Mouse (Mus musculus): ENCODE results near the gene Cdc34.
"Not testable (repeated sequence)": the region's sequence is repeated elsewhere in the genome, so short reads cannot be mapped to it uniquely, and the experiment has no call there.

The Cdc34 gene

DNA sequence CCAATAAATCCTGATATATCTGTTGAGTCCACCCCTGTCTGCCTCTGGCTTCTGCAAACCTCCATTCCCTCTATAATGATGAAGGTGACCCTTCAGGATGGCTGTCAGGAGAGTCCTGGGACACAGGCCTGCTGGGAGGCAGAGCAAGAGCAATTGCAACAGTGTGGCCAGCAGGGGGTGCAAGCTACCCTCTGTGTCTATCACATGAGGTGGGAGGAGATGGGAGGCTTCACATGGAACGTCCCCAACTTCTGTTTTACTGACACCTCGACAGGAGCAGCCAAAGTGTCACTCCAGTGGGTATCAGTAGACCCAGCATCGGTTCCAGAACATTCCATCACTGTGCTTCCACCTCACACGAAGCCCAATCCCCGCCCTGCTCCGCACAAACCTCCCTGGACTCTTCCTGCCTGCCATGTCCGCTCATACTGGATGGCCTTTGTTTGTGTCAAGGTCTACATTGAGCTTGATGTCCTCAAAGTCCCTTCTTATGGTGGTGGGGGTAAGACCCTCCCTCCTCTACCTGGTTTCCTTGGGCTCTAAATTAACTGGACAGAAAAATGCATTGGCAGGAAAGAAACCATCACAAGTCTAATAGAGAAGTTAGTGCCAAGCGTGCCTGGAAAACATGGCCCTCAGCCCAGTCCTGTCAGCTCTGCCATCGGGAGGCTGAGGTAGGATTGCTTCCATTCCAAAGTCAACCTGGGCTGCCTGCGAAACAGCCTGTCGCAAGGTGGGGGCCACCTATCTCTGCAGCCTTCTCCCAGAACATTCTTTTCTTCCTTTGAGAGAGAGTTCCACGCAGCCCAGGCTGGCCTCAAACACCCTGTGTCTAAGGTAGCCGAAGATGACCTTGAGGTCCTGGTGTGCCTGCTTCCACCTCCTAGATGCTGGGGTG lies 13.5 kb downstream of the Cdc34 start:
- DNase-seq (ENCODE audit: low read depth, low spot score), result peak; percentile 48

DNA sequence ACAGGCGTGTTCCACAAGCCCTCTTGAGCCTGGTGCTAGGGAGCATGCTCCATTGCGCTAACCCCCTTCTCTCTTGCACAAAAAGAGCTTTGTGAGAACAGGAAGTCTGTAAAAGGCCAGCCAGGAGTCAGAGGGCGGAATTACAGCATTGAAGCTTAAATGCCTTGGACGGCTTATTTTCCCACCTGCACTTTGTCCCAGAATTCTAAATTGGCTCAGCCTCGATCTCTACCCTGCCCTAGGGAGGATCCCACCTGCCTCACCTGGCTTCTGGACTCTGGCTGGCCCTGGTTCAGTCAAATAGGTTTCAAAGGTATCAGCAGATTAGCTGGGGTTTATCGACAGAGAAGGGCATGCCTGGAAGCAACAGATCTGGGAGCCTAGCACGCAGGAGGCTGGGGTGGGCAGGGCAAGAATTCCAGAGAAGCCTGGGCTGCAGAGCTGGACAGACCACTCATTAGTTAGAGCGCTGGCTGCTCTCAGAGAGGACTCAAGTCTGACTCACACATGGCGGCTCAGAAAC lies 14.2 kb downstream of the Cdc34 start:
- no peak for DNase-seq (ENCODE audit: low read depth, low spot score)

- DNase-seq (ENCODE audit: low read depth, low spot score), result no peak
These were observed 15.9 kb downstream of the Cdc34 start for GRCm38 (mm10) chr10:79697916-79698315.

- DNase-seq (ENCODE audit: low read depth, low spot score), result no peak
These were observed 16.5 kb downstream of the Cdc34 start for GRCm38 (mm10) chr10:79698459-79698858.

- DNase-seq (ENCODE audit: low read depth, low spot score), result no peak
These were observed 18.7 kb downstream of the Cdc34 start for GRCm38 (mm10) chr10:79700676-79701075.

- DNase-seq (ENCODE audit: low read depth, low spot score), result no peak
These were observed 19.6 kb downstream of the Cdc34 start for GRCm38 (mm10) chr10:79701443-79702129.

GRCm38 (mm10) chr10:79702970-79703369 lies 21.0 kb downstream of the Cdc34 start:
- not testable (repeated sequence) for DNase-seq (ENCODE audit: low read depth, low spot score)

DNA sequence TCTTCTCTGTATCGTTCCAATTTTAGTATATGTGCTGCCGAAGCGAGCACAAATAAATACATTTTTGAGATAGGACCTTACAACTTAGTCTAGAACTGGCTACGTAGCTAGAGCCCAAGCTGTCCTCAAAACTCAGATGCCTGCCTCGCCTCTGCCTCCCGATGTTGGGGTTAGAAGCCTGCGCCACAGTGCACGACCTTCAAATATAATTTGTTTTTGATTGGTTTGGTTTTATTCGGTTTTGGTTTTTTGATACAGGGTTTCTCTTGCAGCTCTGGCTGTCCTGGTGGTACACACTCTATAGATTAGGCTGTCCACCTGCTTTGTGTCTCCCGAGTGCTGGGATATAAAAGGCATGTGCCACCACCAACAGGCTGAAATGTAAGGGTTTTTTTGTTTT lies 21.5 kb downstream of the Cdc34 start:
- no peak for DNase-seq (ENCODE audit: low read depth, low spot score)

DNA sequence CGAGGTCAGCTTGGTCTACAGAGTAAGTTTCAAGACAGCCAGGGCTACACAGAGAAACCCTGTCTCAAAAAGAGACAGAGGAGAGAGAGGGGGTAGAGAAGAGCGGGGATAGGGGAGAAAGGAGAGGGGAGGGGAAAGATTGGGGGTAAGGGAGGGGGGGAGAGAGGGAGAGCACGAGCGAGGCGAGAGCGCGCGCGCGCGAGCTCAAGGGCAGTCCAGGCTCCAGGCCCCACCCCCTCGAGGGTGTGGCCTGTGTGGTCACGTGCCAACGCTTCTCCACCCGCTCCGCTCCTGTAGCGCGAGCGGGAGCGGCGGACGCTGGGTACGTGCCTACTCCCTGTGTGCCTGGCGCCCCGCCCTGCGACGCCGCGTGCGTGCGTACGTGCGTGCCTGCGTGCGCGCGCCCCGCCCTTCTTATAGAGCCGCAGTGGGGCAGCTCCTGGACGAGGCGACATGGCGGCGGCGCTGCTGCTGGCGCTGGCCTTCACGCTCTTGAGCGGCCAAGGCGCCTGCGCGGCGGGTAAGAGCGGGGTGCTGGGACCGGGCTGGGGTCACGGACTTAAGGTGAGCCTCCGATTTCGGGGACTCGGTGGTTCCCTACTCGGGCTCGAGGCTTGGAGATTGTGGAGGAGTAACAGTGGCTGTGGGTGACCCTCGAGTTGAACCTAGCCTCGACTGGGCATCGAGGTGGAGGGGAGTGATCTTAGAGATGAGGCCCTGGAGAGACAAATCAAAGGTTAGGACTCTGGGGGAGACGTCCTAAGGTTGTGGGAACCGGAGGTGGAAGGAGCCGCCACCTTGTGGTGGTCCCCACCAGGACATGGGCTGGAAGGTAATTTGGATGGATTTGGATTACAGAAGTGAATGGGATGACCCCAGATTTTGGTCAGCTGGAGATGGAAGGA lies 22.3 kb downstream of the Cdc34 start, which contains the start of gene Bsg:
TSS of gene Bsg (plus strand) at position 427 of the 905 bp plus-strand sequence.
- peak; percentile 99 for DNase-seq (ENCODE audit: low read depth, low spot score)

DNA sequence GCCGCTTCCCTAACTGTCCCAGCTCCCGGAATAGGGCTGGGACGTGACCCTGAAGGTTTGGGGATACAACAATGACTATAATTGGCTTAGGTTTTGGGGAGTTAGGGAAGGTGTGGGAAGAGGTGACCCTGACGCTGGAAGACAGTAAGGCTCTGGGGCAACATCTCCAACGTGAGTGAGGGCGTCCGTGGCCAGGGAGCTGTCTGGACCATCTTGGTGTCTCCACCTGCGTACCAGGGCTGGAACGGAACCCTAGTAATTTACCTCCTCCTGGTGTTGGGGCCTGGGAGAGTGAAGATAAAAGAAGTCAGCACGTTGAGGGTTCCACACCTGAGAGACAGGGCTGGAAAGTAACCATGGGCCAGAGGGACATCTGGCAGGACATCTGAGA lies 23.0 kb downstream of the Cdc34 start:
- DNase-seq (ENCODE audit: low read depth, low spot score), result no peak

DNA sequence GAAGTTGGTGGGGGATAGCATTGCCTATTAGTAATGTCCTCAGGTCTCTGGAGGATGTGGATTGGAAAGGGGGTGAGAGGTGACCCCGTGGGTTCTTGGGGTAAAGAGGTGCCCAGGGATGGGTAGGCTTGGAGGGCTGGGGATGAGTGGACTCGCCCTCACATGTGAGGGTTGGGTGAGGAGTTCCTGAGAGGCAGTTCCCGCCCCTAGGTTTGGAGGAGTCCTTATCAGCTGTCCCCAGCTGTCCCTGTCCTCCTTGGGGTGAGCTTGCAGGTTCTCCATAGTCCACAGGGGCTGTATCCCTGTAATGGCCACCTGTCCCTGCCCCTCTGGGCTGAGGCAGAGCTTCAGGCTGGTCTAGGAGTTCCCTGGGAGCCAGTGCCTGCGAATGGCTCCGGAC lies 24.0 kb downstream of the Cdc34 start:
- DNase-seq (ENCODE audit: low read depth, low spot score), result no peak

DNA sequence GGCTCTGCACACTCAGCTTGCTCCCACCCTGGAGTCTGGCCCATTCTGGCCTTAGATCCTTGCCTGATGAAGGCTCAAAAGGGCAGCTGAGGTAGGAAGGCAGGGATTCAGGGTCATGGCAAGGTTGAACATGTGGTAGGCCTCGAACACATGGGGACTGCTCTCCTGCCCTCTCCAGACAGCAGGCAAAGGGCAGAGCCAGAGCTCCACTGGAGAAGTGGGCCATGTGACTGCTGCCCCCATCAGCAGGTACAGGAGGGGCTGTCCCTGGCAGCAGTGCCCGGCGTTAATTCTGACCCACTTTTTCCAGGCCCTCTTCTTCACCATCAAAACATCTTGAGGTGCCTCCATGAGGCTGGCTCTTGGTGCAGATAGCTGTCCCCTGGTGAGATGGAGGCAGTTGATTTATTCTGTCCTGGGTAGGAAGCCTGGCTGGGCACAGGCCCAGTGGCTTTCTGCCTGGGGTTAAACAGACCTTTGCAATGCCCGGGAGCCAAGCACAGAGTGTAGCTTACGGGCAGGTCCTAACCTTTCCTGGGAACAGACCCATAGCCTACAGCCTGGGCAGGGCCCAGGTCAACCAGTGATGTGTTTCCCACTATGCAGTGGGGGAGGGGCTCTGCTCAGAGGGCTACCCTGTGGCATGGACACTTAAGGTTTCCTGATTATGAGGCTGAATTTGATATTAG lies 24.6 kb downstream of the Cdc34 start:
- no peak for DNase-seq (ENCODE audit: low read depth, low spot score)

GRCm38 (mm10) chr10:79707162-79707561 lies 25.2 kb downstream of the Cdc34 start:
- DNase-seq (ENCODE audit: low read depth, low spot score), result no peak

DNA sequence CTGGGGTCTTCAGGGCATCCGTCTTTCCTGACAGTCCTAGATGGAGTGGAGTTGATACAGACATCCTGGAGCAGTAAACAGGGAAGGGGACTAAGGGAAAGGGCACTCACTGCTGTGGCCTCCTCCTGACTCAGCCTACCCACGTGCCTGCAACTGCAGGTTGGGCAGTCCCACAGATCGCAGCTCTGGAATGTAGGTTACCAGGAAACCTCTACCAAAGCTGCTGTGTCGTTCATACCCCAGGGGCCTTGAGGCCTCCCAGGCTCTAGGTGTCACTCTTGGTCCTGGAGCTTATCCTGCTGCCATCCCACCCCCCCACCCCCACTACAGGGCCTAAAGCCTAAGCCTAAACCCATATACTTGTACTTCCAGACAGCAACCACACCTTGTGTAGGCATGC lies 25.8 kb downstream of the Cdc34 start:
- DNase-seq (ENCODE audit: low read depth, low spot score), result no peak

- no peak for DNase-seq (ENCODE audit: low read depth, low spot score)
These were observed 26.7 kb downstream of the Cdc34 start for GRCm38 (mm10) chr10:79708668-79709067.

DNA sequence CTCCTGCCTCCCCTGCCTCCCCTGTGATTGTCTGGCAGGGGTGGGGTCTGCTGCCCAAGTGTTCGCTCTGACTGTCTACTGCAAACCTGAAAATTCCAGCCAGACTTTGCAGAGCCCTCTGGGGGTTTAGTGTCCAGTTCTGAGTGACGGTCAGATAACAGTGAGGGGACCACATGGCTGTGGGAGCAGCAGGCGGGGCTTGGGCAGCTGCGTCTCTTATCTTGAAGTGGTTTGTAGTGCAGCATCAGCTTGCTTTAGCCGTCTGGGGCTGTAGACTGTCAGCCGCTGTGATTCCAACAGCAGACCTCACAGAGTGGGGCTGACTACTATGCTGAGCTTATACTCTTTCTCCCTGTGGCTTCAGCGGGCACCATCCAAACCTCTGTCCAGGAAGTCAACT lies 27.3 kb downstream of the Cdc34 start:
- no peak for DNase-seq (ENCODE audit: low read depth, low spot score)

GRCm38 (mm10) chr10:79712029-79712428 lies 30.0 kb downstream of the Cdc34 start:
- no peak for DNase-seq (ENCODE audit: low read depth, low spot score)

DNA sequence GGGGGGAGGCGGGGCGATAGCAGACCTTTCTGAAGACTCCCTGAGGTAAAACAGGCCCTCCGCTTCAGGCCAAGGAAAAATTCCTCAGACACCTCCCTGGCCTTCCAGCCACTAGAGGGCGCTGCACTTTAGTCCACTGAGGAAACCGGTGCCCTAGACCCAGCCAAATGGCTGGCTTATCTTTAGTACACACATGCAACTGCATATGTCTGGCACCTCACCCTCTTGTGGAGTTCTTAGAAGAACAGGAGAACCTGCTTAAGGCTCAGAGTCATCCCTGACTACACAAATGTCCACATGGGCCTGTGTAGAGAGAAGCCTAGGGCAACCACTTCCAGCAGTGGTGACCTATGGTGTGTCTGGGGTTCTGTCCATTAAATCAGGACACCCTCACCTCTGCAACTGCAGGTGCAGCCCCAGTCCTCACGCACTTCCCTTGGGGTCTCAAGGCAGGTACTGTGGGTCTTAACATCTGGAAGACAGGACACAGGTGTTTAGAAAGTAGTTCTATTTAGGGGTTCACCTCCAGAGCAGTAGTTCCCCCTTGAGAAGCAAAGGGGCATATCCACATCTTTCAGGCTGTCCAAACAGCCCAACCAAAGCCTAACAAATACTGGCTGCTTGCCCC lies 30.6 kb downstream of the Cdc34 start:
- DNase-seq (ENCODE audit: low read depth, low spot score), result peak; percentile 58

DNA sequence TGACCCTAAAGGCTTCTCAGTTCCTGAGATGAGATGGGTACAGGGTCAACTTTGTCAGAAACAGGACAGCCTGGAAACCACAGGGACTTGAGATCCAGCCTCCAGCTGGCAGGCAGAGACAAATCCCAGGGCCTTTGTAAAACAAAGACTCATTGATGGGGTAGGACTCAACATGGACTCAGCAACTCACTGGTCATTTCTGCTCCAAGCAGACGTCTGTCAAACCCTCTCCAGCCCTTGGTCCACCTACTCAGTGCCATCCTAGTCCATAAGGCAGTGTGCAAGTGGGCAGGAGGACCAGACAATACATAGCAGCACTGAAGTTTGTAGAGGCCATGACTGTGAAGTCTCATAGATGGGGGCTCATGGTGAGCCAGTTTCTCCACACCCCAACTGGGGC lies 31.2 kb downstream of the Cdc34 start:
- no peak for DNase-seq (ENCODE audit: low read depth, low spot score)

GRCm38 (mm10) chr10:79714996-79715395 lies 33.0 kb downstream of the Cdc34 start:
- no peak for DNase-seq (ENCODE audit: low read depth, low spot score)
